Mouse (Mus musculus): ENCODE results near the gene Tma7.

The Tma7 gene

DNA sequence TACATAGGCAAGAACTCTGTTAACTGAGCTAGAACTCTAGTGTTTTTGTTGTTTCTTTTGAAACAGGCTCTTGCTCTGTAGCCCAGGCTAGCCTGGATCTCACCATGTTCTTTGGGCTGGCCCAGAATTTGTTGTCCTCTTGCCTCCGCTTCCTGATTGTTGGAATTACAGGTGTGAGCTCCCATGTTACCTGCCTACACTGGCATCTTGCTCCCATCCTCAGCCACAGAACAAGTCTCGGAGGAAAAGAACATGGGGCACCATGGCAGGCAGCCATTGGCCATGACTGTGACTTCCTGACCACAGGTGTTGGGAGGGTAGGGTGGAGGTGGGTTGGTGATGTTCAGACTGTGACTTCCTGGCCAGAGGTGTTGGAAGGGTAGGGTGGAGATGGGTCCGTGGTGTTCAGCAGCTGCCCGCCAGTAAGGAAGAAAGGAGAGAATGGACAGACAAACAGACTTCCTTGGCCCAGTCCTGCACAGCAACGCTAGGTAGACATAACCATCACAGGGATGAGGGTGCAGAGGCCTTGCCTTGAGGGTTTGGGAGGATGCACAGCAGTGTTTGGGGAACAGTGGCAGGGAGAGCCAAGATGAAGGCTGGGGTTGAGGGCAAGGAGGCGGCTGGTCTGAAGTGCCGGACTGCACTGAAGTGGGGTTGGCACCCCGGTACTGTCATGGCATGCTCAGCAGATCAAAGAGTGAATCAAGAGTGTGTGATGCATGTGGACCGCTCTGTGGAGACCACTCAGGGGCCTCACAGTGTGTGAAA lies 29.7 kb downstream of the Tma7 start:
- in situ Hi-C loops (cut with MboI; ENCODE audit: unreplicated experiment in 2 of 2): no loop called here

DNA sequence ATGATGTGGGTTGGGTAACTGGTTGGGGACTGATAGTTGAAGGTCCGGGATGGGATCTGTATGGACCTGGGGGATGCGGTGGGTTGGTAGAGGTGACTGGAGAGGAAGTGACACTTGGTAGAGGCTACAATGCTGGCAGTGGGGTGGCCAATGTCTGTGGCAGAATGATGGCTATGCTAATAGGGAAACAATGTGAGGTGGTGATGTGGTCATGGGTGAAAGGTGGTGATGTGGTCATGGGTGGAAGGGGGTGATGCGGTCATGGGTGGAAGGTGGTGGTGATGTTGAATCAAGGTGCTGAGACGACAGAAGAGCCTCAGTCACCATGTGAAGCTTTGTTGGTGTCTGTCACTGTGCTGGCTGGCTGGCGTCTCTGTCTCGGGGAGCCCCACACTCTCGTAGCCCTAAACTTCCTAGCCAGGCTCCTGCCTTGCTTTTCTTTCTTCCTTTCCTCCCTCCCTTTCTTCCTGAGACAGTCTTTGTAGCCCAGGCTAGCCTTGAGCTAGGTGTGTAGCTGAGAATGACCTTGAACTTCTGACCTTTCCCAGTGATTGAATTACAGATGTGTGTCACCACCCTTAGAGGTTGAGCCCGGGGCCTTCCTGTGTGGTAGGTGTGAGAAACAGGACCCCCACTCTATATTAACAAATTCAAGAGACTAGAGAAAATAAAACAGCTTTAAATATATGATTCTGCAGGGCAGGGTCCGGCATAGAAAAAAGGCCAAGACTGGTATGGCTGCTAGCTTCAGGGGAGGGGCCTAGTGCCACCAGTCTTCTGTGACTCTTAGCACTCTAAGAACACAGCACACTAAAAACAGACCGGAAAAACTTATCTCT lies 30.5 kb downstream of the Tma7 start:
- in situ Hi-C loops (cut with MboI; ENCODE audit: unreplicated experiment in 2 of 2): no loop called here

DNA sequence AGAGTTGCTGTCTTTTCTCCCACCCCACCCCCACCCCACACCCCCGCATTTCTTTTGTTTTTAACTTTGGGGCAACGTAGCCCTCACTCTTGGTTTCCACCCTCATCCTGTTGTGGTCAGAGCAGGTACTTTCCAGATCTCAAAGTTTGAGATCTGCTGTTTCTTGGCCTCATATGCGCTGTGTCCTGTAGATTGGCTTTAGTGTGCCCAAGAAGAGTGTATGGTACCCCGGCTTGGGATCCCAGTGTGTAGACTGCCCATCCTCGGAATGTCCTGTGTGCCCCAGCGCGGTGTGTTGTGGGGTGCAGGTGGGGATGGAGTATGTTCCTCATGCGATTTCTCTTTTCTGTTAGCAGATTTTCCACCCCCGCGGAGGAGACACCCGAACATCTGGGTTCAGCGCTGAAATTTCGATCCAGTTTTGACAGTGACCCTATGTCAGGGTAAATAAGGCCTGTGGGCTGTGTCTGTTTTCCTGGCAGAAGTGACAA lies 31.3 kb downstream of the Tma7 start:
- in situ Hi-C loops (cut with MboI; ENCODE audit: unreplicated experiment in 2 of 2): no loop called here

DNA sequence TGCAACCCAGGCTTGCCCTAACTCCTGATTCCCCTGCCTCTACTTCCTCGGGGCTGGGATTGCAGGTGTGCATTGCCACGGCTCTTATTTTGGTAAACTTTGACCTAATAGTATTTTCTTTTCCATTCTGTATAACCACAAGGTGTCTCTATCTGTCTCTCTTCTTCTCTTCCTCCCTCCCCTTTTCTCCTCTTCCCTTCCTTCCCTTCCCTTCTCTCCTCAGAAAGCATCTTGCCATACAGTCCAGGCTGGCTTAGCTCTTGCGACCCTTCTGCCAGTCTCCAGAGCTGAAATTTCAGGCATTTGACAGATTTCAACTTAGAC lies 31.8 kb downstream of the Tma7 start:
- in situ Hi-C loops (cut with MboI; ENCODE audit: unreplicated experiment in 2 of 2): no loop called here

DNA sequence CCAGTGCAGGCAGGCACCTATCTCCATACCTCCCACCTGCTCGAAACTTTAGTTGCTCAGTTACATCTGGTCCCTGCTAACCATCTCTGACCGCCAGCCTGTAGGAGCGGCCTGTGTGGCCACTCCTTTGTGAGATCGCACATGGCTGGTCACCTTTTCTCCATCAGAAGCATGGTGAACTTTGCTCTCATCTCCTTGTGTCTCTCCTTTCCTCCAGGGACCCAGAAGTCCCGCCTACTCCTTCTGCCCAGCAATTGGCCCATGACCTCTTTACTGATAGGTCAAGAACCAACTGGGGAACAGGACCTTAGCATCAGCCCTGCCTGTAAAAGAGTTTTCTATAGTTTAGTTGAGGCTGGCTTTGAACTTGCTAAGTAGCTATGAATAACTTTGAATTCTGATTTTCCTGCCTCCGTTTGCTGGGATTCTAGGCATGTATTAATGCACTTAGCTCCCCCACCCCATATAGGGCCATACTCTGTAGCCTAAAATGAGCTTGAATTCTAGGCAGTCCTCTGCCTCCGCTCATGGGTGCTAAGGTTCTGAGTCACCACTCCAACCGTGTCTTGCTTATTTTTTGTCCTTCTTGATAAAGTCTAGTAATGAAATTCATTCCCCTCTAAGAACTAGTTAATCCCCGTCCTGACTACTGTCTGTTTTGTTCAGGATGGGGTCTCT lies 32.3 kb downstream of the Tma7 start:
- in situ Hi-C loops (cut with MboI; ENCODE audit: unreplicated experiment in 2 of 2): loop anchor here (5.0 kb wide), 2 partner anchors 67 to 72 kb away; no protein-coding TSS in a partner anchor

DNA sequence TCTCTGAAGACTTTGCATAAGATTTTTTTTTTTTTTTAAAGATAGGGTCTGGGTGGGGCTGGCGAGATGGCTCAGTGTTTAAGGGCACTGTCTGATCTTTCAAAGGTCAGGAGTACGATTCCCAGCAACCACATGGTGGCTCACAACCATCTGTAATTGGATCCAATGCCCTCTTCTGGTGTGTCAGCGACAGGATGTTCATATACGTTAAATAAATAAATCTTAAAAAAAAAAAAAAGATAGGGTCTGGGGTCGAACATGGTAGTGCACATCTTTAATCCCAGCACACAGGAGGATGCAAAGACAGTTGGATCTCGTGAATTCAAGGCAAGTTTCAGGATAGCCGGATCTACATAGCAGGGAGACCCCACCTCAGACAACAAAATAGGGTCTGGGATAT lies 33.1 kb downstream of the Tma7 start:
- in situ Hi-C loops (cut with MboI; ENCODE audit: unreplicated experiment in 2 of 2): loop anchor here (5.0 kb wide), 2 partner anchors 68 to 73 kb away; no protein-coding TSS in a partner anchor

DNA sequence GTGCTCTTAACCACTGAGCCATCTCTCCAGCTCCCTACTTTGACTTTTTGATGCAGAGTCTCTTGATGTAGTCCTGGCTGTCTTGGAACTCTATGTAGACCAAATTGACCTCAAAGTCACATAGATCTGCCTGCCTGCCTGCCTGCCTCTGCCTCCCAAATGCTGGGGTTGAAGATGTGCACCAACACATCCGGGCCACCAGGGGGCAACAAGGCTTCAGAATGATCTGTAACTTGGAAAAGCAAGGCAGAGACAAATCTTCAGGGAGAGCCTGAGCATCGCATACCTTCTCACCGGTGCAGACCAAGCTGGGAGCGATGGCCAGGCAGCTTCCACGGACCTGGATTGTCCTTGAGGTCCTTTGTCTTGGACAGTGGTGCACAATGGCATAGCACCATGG lies 36.1 kb downstream of the Tma7 start:
- in situ Hi-C loops (cut with MboI; ENCODE audit: unreplicated experiment in 2 of 2): loop anchor here (5.0 kb wide), 2 partner anchors 71 to 76 kb away; no protein-coding TSS in a partner anchor

DNA sequence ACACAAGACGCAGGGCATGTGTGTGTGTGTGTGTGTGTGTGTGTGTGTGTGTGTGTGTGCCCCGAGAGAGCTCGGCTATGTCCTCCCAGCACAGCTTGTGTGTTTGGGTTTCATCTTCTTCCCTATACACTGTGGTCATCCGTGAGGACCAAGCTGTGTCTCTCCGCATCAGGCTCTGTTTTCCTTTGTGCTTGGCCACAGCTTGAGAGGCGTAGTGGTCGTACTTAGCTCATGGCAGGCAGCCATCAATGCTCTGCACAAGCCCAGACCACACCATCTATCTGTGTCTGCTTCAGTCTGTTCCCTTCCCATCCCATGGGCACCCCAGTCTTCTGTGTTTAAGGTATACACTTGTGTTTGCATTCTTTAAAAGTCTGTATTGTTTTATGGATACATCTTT lies 41.0 kb downstream of the Tma7 start:
- in situ Hi-C loops (cut with MboI; ENCODE audit: unreplicated experiment in 2 of 2): no loop called here

DNA sequence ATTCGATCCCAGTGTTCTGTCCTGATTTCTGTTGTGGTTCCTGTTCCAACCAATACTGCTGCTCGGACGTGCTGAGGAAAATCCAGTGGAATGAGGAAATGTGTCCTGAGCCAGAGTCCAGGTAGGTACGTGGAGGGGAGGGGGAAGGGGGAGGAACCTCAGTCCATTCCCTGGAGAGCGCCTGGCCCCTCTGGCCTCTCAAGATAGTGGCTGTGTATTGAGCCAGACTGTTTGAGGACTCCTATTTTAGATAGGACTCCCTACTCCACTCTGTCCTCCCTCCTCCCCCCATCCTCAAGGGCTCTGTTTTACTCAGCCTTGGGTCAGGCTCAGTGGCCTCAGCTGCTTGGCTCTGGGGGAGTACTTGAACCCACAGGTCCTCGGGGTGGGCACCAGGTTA lies 41.5 kb downstream of the Tma7 start:
- in situ Hi-C loops (cut with MboI; ENCODE audit: unreplicated experiment in 2 of 2): no loop called here

DNA sequence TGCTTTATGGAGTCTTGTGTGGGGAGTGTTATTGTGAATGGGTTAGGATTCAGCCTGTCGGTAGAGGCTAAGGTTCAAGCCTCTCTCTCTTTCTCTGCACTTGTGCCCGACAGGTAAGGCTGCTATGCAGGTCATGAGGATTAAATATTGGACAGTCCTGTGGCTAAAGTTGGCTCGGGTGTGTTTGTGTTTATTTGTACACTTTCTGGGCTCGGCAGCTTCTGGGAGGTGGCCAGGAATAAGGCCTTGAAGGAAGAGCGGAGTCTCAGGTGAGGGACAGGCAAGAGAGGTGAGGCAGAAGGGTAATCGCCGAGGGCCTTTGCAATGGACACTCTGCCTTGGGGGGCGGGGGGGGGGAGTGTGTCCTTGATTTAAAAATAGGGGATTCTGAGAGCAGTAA lies 42.2 kb downstream of the Tma7 start:
- in situ Hi-C loops (cut with MboI; ENCODE audit: unreplicated experiment in 2 of 2): no loop called here

DNA sequence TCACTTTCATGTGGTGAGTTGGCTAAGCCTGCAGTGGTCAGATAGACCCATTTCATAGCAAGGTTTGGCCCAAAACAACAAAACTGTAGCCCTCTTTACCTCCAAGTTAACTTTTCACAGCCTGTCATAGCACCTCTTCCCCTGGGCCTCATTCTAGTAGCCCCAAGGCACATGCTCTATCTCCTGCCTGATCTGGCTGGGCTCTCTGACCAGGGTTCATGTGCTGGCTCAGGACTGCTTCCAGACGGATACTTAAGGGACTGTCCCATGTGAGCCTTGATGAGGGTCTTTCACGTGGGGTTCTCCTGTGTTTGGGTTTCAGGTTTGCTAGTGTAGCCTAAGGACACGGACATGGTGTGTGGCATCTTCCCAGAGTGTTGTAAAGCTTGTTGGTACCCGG lies 42.7 kb downstream of the Tma7 start:
- in situ Hi-C loops (cut with MboI; ENCODE audit: unreplicated experiment in 2 of 2): no loop called here

DNA sequence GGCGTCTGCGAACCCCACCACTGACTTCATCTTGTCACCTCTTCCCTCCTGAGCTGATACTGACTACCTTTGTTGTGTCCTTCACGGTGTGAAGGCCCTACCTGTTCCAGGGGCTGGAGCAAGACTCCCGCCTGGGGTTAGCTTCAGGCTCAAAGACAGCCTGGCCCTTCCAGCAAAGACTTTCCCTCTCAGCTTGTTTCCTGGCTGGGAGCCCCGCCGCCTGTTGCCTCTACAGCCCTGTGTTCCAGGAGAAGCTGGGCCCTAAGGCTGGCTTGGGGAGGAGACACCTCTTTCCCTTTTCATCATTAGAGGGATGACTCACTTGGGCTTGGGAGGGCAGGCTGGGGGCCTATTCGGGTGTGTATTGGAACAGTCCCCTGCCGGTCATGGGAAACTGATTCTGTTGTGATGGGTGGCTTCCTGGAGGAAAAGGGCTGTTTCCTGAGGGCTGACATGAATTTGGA lies 43.5 kb downstream of the Tma7 start:
- in situ Hi-C loops (cut with MboI; ENCODE audit: unreplicated experiment in 2 of 2): no loop called here

DNA sequence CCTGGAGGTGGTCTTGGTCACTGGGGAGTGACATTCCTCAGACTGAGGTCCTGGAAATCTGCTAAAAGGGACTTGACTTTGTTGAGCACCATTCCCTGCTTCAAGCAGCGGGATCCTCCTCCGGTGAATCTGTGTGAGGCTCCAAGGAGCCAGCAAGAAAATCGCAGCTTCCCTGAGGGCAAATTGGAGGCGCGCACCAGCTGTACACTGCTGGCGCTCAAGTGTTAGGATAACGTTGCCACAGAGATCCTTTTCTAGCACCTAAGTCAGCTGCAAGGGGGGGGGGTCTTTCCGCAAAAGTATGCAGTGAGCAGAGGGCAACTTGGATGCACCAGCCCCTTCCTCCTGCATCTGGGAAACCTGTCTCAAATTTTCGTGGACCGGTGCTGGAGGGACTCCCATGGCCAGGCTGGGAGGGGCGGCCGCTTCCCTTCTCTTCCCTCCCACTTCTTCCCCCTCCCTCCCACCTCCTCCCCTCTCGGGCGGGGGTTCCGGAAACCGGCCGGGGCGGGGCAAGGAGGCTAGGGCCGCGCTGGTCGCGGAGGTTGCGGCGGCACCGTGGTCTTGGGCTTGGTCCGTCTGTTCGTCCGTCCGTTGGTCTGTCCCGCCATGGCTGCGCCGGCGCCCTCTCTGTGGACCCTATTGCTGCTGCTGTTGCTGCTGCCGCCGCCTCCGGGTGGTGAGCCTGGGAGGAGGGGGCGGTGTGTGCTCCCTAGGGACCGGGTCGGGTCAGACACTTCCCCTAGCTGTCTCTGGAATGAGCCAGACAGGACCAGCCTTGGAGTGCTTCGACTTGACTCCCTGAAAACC lies 44.1 kb downstream of the Tma7 start, which contains the start of gene Shisa5:
Shisa5 (plus strand) TSS at position 480 of the 810 bp plus-strand sequence.
- in situ Hi-C loops (cut with MboI; ENCODE audit: unreplicated experiment in 2 of 2): no loop called here

DNA sequence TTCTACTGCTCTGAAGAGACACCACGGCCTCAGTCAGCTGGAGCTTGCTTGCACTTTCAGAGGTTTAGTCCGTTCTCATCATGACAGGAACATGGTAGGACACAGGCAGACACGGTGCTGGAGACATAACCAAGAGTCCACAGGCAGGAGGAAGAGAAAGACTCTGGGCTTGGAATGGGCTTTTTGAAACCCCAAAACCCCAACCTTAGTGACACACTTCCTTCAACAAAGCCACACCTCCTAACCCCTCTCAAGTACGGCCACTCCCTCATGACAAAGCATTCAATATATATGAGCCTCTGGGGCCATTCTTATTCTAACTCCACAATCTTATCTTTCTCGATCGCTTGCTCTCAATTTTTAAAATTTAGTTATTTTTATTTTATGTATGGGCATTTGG lies 50.0 kb downstream of the Tma7 start:
- in situ Hi-C loops (cut with MboI; ENCODE audit: unreplicated experiment in 2 of 2): no loop called here

DNA sequence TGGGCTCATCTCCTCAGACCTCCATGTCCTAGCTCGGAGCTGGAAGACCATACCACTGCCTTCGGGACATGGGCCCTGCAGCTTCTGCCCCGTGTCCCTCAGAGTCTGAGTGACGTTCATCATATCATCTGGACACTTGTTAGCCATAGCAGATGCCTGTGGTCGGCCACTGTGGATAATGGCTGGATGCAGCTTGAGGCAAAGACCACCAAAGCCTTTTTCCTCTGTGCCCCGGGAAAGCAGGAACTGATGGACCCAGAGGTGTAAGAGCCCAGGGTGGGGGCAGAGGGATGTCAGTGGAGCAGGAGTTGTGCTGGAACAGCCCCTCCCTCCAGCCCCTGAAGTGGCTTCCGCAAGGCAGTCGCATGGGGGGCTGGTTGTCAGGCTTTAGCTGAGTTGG lies 50.7 kb downstream of the Tma7 start:
- in situ Hi-C loops (cut with MboI; ENCODE audit: unreplicated experiment in 2 of 2): no loop called here

DNA sequence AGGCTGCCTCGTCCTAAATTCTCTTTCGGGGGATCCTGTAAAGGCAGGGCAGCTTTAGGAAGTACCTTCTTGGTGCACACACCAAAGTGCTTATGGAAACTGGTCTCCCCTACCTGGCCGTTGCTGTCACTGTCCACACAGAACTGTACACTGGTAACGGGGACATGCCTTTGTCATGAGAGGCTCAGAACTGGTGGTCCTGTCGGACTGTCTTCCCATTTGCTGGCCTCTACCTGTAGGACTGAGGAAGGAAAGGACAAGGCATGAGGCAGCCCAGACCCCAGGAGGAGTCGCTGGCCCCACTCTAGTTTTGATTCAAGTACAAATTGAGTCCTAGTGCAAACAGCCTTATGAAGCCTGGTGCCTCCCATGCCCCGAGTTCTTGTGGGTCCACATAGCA lies 51.4 kb downstream of the Tma7 start:
- in situ Hi-C loops (cut with MboI; ENCODE audit: unreplicated experiment in 2 of 2): no loop called here

DNA sequence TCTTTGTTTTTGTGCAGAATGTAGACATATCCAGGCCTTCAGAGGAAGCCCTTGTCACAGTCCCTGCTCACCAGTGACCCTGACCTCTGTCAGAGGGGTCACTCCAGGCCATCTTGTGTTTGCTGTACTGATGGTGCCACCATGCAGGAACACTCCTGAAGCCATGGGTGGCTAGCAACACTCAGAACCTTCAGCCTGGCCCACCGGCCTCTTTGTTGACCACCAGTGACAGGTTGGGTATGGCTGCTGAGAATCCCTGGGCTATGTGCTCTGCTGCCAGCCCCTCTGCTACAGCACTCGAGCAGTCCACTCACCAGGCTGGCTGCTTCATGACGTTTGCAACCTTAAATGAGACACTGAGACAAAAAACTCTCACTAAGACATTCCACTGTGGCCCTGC lies 52.1 kb downstream of the Tma7 start:
- in situ Hi-C loops (cut with MboI; ENCODE audit: unreplicated experiment in 2 of 2): no loop called here

DNA sequence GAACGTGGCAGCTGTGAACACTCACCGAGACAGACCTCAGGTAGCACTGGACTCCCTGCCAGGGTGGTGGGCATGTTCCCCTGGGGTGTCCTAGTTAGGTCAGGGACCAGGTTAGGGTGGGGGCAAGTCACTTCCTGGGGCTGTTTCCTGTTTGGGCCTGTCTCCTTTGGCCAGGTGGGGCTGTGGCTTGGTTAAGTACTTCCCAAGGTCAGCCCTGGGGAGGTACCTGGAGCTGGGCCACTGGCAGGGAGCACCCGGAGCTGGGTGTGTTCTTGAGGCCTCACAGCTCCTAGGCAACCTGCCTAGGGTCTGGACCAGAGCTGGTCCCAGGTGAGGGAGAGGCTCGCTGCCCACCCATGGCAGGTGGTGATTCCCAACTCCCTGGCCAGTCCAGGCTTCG lies 53.5 kb downstream of the Tma7 start:
- in situ Hi-C loops (cut with MboI; ENCODE audit: unreplicated experiment in 2 of 2): no loop called here

DNA sequence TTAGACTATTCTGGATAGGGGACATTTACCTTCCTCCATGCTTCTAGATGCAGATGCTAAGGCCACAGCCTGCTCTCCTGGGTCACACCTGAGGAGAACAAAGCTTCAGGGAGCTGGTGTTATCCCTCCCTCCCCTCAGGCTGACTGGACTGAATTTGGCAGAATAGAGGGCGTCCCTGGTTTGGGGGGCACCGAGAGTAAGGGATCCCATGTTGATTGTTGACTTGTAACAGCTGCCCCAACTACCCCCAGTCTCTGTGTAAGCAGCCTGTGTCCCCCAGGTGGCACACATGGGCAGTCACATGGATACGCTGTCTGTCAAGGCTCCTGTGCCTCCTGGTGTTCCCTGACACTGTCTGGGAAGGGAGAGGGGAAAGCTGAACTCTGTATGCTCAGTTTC lies 54.0 kb downstream of the Tma7 start:
- in situ Hi-C loops (cut with MboI; ENCODE audit: unreplicated experiment in 2 of 2): no loop called here

DNA sequence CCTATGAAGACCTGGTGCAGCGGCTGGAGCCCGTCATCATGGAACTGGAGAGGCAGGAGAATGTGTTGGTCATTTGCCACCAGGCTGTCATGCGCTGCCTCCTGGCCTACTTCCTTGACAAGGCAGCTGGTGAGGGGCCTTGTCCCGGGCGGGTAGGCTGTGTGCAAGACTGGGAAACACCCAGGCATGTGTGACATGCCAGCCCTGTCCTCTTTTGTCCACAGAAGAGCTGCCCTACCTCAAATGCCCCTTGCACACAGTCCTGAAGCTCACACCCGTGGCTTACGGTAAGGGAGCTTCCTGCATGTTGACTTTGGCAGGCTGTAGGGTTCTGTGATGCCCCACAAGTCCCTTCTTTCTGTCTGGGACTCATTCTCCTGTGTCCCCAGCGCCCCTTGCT lies 54.9 kb downstream of the Tma7 start:
- in situ Hi-C loops (cut with MboI; ENCODE audit: unreplicated experiment in 2 of 2): no loop called here
